Mouse (Mus musculus): ENCODE results near the gene Fbxl21.

Gene Fbxl21

GRCm38 (mm10) chr13:56522081-56522820 is at the start of gene Fbxl21:
Gene Fbxl21 (plus strand): TSS chr13:56522472.
- peak; percentile 94 for DNase-seq (ENCODE audit: low read depth, low spot score)

GRCm38 (mm10) chr13:56472661-56473060 is 49.6 kb upstream of the Fbxl21 start:
- DNase-seq (ENCODE audit: low read depth, low spot score), result no peak

- DNase-seq (ENCODE audit: low read depth, low spot score), result peak; percentile 74
Observed at GRCm38 (mm10) chr13:56475363-56475762, 46.9 kb upstream of the Fbxl21 start.

- DNase-seq (ENCODE audit: low read depth, low spot score), result peak; percentile 81
Observed at GRCm38 (mm10) chr13:56476790-56477189, 45.5 kb upstream of the Fbxl21 start.

- no peak for DNase-seq (ENCODE audit: low read depth, low spot score)
Observed at GRCm38 (mm10) chr13:56477271-56477670, 45.0 kb upstream of the Fbxl21 start.

GRCm38 (mm10) chr13:56478027-56478426 is 44.2 kb upstream of the Fbxl21 start:
- no peak for DNase-seq (ENCODE audit: low read depth, low spot score)

- no peak for DNase-seq (ENCODE audit: low read depth, low spot score)
Observed at GRCm38 (mm10) chr13:56482146-56482545, 40.1 kb upstream of the Fbxl21 start, which contains the start of gene Il9. Gene Il9 (minus strand): TSS chr13:56482246.

GRCm38 (mm10) chr13:56488012-56488411 is 34.3 kb upstream of the Fbxl21 start:
- peak; percentile 37 for DNase-seq (ENCODE audit: low read depth, low spot score)

GRCm38 (mm10) chr13:56494440-56494839 is 27.8 kb upstream of the Fbxl21 start:
- DNase-seq (ENCODE audit: low read depth, low spot score), result no peak

GRCm38 (mm10) chr13:56500132-56500531 is 22.1 kb upstream of the Fbxl21 start:
- DNase-seq (ENCODE audit: low read depth, low spot score), result no peak

- no peak for DNase-seq (ENCODE audit: low read depth, low spot score)
Observed at GRCm38 (mm10) chr13:56500636-56501035, 21.6 kb upstream of the Fbxl21 start.

GRCm38 (mm10) chr13:56501866-56502420 is 20.3 kb upstream of the Fbxl21 start:
- DNase-seq (ENCODE audit: low read depth, low spot score), result no peak

- DNase-seq (ENCODE audit: low read depth, low spot score), result peak; percentile 77
Observed at GRCm38 (mm10) chr13:56506871-56507496, 15.3 kb upstream of the Fbxl21 start.

GRCm38 (mm10) chr13:56509796-56510195 is 12.5 kb upstream of the Fbxl21 start:
- DNase-seq (ENCODE audit: low read depth, low spot score), result no peak

GRCm38 (mm10) chr13:56513595-56513994 is 8.7 kb upstream of the Fbxl21 start:
- DNase-seq (ENCODE audit: low read depth, low spot score), result no peak

- no peak for DNase-seq (ENCODE audit: low read depth, low spot score)
Observed at GRCm38 (mm10) chr13:56516311-56516710, 6.0 kb upstream of the Fbxl21 start.

- no peak for DNase-seq (ENCODE audit: low read depth, low spot score)
Observed at GRCm38 (mm10) chr13:56516816-56517215, 5.5 kb upstream of the Fbxl21 start.

- DNase-seq (ENCODE audit: low read depth, low spot score), result no peak
Observed at GRCm38 (mm10) chr13:56522821-56523167, 522 bp downstream of the Fbxl21 start.

- DNase-seq (ENCODE audit: low read depth, low spot score), result no peak
Observed at GRCm38 (mm10) chr13:56526871-56527270, 4.6 kb downstream of the Fbxl21 start.

- DNase-seq (ENCODE audit: low read depth, low spot score), result no peak
Observed at GRCm38 (mm10) chr13:56527846-56528245, 5.6 kb downstream of the Fbxl21 start.

- DNase-seq (ENCODE audit: low read depth, low spot score), result no peak
Observed at GRCm38 (mm10) chr13:56528281-56528680, 6.0 kb downstream of the Fbxl21 start.

- no peak for DNase-seq (ENCODE audit: low read depth, low spot score)
Observed at GRCm38 (mm10) chr13:56529031-56529430, 6.8 kb downstream of the Fbxl21 start.

- DNase-seq (ENCODE audit: low read depth, low spot score), result no peak
Observed at GRCm38 (mm10) chr13:56529685-56530084, 7.4 kb downstream of the Fbxl21 start.
